Mouse (Mus musculus) stomach, postnatal 0 days (tissue): ENCODE results near the gene P3h4.

Experiments
- CTCF ChIP-seq: IDR thresholded peaks from 2 replicates; pipeline ENCODE4 v1.5.1; 2016; ENCODE audit warnings: antibody characterized with exemption, low read depth, mild to moderate bottlenecking, moderate library complexity
- EP300 ChIP-seq: optimal IDR thresholded peaks from 2 replicates; pipeline ENCODE3; 2016; ENCODE audit warnings: antibody characterized with exemption

GRCm38 (mm10) chr11:100388588-100388987 lies 26.0 kb downstream of the P3h4 start:
- no peak for TF ChIP-seq CTCF
- no peak for TF ChIP-seq EP300
